Mouse (Mus musculus) ovary, adult 18-20 months (tissue): ENCODE results near the gene Gm17067.
A peak's percentile ranks its signal among the peaks of the same experiment; 100 is the strongest.
"Not testable (repeated sequence)": the region's sequence is repeated elsewhere in the genome, so short reads cannot be mapped to it uniquely, and the experiment has no call there.

Experiments used
- DNase-seq: peaks from one replicate; pipeline ENCODE4 v3.0.0; 2022; ENCODE audit warnings: low spot score, mixed read lengths

The Gm17067 gene

DNA sequence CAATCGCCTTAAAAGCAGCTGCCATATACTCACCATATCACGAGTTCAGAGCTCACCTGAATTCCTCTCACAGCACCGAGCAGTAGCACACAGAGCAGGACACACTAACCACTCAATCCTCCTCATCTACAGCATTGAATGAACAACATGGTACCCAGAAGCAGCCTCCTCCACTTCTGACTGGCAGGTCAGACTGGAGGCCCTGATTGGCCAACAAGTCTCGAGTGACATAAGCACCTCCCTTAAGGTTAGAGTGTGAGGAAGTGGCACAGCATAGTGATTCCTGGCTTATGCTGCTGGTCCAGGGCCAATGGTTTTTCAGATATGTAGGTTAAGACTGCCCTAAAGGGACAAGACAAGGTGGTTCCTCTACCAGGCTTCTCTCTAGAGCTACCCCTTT is at the start of gene Gm17067:
TSS of gene Gm17067 (minus strand) at position 101 of the 400 bp plus-strand sequence.
- not testable (repeated sequence) for DNase-seq

DNA sequence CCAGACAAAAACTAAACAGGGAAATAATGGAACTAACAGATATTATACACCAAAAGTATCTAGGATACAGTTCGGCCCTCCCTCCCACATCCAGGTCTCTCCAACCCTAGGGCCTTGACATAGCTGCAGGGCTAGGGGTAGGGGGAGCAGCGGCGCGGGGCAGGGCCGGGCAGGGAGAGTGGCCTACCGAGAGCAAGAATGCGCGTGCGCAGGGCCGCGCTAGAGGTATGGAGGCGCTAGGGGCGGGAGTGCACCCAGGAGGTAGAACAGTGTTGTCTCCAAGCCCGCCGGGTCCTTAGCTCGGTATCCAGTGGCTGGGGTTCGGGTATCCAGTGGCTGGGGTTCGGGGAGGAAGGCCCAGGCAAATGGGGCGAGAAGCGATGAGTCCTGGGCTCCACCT is 23.0 kb upstream of the Gm17067 start:
- no peak for DNase-seq

DNA sequence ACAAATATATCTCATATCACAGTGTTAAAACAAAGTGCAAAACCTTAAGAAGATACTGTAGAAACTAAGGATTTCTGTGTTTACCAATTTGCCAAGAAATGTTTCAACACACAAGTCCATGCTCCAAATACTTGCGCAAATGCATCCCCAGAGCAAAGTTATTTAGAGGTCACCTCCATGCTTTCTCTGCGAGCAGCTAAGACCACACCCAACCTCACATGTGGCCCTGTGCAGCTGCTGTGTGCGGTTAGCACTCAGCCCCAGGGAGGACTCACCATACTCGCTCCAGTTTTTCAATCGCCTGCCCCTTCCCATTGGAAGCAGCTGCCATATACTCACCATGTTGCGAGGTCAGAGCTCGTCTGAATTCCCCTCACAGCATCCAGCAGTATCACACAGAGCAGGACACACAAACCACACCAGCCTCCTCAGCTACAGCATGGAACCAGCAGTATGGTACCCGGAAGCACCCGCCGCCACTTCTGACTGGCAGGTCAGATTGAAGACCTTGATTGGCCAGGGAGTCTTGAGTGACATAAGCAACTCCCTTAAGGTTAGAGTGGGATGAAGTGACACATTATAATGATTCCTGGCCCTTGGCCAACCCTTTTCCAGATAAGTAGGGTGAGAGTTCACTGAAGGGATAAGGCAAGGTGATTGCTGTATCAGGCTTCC is 11.9 kb upstream of the Gm17067 start:
- no peak for DNase-seq

GRCm38 (mm10) chr7:42693251-42693650 is 33.6 kb downstream of the Gm17067 start:
- not testable (repeated sequence) for DNase-seq

GRCm38 (mm10) chr7:42692362-42693158 is 34.3 kb downstream of the Gm17067 start, which contains the start of gene Zfp975:
Gene Zfp975 (minus strand): TSS chr7:42692742.
- peak; percentile 82 for DNase-seq

- DNase-seq, result not testable (repeated sequence)
Measured at GRCm38 (mm10) chr7:42680081-42680480, 46.7 kb downstream of the Gm17067 start.

GRCm38 (mm10) chr7:42679646-42680045 is 47.2 kb downstream of the Gm17067 start:
- DNase-seq, result not testable (repeated sequence)

- DNase-seq, result not testable (repeated sequence)
Measured at GRCm38 (mm10) chr7:42660140-42660539, 66.7 kb downstream of the Gm17067 start.
